Mouse (Mus musculus) intestine, postnatal 0 days (tissue): ENCODE data around the gene Tnfrsf9. TPM values are rescaled to one million over a fixed set of nuclear protein-coding genes. Genes with fewer than 3 reads are reported as not detected.
A peak's percentile ranks its signal among the peaks of the same experiment; 100 is the strongest.

Experiments
- ATAC-seq: fragments of 200-750 bp; cut with Nextera tagmentation; 2 replicates; pipeline ENCODE4 v1.8.0; 2017; ENCODE audit warnings: mild to moderate bottlenecking, moderate TSS enrichment, moderate library complexity
- H3K27ac ChIP-seq: fragments of 300-500 bp; sonication (generic); 2 replicates; pipeline ENCODE4 v1.5.1; 2014; ENCODE audit warnings: mild to moderate bottlenecking, low read depth, low read length, moderate library complexity
- H3K27me3 ChIP-seq: fragments of 300-500 bp; sonication (generic); replicated peaks from 2 replicates; pipeline ENCODE4 v1.6.1; 2014; ENCODE audit warnings: low read length, mixed read lengths; ENCODE audit not compliant: control insufficient read depth, insufficient read depth
- H3K36me3 ChIP-seq: fragments of 300-500 bp; sonication (generic); 2 replicates; pipeline ENCODE4 v1.6.1; 2014; ENCODE audit warnings: mild to moderate bottlenecking, moderate library complexity; ENCODE audit not compliant: control insufficient read depth, insufficient read depth
- H3K4me1 ChIP-seq: fragments of 300-500 bp; sonication (generic); replicated peaks from 2 replicates; pipeline ENCODE4 v1.6.1; 2014; ENCODE audit warnings: antibody characterized with exemption, low read length, mixed read lengths; ENCODE audit not compliant: control insufficient read depth, insufficient read depth
- H3K4me2 ChIP-seq: fragments of 300-500 bp; sonication (generic); replicated peaks from 2 replicates; pipeline ENCODE4 v1.6.1; 2014; ENCODE audit warnings: low read depth, mild to moderate bottlenecking, moderate library complexity
- H3K4me3 ChIP-seq: fragments of 300-500 bp; sonication (generic); 2 replicates; pipeline ENCODE4 v1.5.1; 2014; ENCODE audit warnings: low read depth, low read length
- H3K9ac ChIP-seq: fragments of 300-500 bp; sonication (generic); 2 replicates; pipeline ENCODE4 v1.6.1; 2014; ENCODE audit warnings: mild to moderate bottlenecking, low read depth, low read length
- H3K9me3 ChIP-seq: fragments of 300-500 bp; sonication (generic); 2 replicates; pipeline ENCODE4 v1.6.1; 2016; ENCODE audit warnings: mixed run types; ENCODE audit not compliant: control insufficient read depth
- CTCF ChIP-seq: sonication (generic); IDR thresholded peaks from 2 replicates; pipeline ENCODE4 v1.5.1; 2016; ENCODE audit warnings: low read depth, mild to moderate bottlenecking, control low read depth, antibody characterized with exemption, moderate library complexity
- WGBS: fragments of 180-500 bp; shearing (Covaris S2); extraction: QIAGEN DNeasy Blood & Tissue Kit; methylation state at CpG from one replicate; pipeline ENCODE4 v1.1.7; 2014; 5-methylcytosine and 5-hydroxymethylcytosine counted together
- polyA plus RNA-seq: library from polyadenylated mRNA; unstranded; fragments of >200 nt; fragmentation: Nextera tagmentation; extraction: Ambion mirVana; gene quantifications from 2 replicates; pipeline ENCODE4 v1.2.1, GENCODE M21; 2015

Tnfrsf9 gene
- polyA plus RNA-seq, 1 experiment from 2014 or later: 0.20 TPM

DNA sequence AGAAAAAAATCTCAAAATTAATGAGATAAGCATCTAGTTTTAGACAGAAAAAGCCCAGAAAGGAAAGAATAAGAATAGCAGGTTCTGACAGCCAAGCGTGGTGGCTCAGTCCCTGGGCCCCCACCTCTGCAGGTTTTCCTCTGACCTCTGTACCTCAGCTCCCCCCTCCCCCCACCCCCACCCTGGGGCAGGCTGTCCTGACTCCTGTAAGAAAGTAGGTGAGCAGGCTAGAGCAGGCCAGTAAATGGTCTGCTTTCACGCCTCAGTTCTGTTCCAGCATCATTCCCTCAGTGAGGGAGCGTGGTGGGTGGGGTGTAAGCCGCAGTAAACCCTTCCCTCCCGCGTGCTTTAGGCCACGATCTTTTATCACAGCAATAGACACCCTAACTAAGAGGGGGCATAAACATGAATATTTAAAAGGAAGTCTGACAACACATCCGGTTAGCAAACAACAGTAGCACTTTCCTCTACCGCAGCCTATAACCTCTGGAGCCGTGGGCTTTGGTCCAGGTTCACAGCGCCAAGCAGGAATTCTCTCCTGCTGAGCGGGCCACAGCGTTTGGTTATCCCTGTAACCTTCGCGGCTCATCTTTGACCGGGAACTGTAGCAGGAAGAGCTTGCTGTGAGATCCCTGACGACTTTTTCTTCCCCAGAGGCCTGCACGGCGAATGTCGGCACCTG, 24.9 kb upstream of the Tnfrsf9 start:
- peak overlapping the region; percentile 31; the same call in 1 of the 2 replicates for H3K9ac ChIP-seq
- peak; percentile 28; the same call in 1 of the 2 replicates for TF ChIP-seq CTCF

DNA sequence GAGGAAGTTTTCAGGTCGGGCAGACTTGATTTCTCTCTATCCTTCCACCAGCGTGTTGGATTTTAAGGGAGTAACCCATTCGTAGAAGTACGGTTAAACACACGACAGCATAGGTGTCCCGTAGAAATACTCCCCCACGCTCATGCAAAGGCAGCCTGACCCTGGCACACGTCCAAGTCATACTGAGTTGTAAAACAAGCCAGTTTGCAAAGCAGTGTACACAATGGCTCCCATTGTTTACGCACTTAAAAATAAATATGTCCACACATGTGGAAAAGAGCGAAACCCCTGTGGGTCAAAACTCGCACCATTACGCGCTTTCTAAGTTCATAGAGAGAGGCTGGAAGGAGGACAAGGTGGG, 24.4 kb upstream of the Tnfrsf9 start:
- Histone ChIP-seq H3K9me3 (no peaks in the 10 kb centered on the region), H3K4me3 (peak overlapping the region; percentile 24), H3K4me2 (peak overlapping the region; percentile 60), H3K27ac (peak overlapping the region; percentile 70), H3K4me1 (no peaks in the 10 kb centered on the region), H3K36me3 (no peaks in the 10 kb centered on the region), H3K27me3 (no peaks in the 10 kb centered on the region), H3K9ac (peak overlapping the region; percentile 31; the same call in 1 of the 2 replicates)
- TF ChIP-seq CTCF: no peak; the same call in 1 of the 2 replicates
- ATAC-seq: peak; percentile 69
- 11% methylated on average over 13 of the region's 13 CpGs for WGBS

More for the DNA sequence above, 24.9 kb upstream of the Tnfrsf9 start:
- Histone ChIP-seq H3K27me3 (no peaks in the 10 kb centered on the region), H3K4me2 (peak overlapping the region; percentile 60), H3K36me3 (no peaks in the 10 kb centered on the region), H3K4me3 (peak overlapping the region; percentile 24), H3K27ac (peak overlapping the region; percentile 70), H3K9me3 (no peaks in the 10 kb centered on the region), H3K4me1 (no peaks in the 10 kb centered on the region)
- ATAC-seq: peak; percentile 55
- 22% methylated on average over 20 of the region's 20 CpGs for WGBS

DNA sequence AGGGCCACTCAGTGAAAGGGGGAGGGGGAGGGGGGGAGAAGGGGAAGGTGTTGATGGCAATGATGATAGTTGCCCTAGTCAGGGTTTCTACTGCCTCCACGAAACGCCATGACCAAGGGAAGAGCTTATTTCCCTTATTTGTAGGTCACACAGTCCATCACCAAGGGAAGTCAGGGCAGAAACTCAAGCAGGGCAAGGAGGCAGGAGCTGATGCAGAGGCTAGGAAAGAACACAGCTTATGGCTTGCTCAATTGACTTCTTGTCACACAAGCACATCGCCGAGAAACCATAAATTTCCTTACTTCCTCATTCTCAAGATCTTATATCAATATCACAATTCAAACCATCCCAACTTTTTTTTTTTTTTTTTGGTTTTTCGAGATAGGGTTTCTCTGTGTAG, 23.1 kb upstream of the Tnfrsf9 start:
- Histone ChIP-seq H3K4me2 (no peak overlapping the region), H3K4me3 (no peak overlapping the region), H3K4me1 (no peaks in the 10 kb centered on the region), H3K27ac (no peak overlapping the region), H3K27me3 (no peaks in the 10 kb centered on the region), H3K36me3 (peaks cover 5% of the 10 kb centered on the region; the same call in 1 of the 2 replicates), H3K9ac (no peak overlapping the region), H3K9me3 (no peaks in the 10 kb centered on the region)
- no peak for TF ChIP-seq CTCF
- ATAC-seq: no peak
- WGBS: 44% methylated on average over 5 of the region's 5 CpGs

DNA sequence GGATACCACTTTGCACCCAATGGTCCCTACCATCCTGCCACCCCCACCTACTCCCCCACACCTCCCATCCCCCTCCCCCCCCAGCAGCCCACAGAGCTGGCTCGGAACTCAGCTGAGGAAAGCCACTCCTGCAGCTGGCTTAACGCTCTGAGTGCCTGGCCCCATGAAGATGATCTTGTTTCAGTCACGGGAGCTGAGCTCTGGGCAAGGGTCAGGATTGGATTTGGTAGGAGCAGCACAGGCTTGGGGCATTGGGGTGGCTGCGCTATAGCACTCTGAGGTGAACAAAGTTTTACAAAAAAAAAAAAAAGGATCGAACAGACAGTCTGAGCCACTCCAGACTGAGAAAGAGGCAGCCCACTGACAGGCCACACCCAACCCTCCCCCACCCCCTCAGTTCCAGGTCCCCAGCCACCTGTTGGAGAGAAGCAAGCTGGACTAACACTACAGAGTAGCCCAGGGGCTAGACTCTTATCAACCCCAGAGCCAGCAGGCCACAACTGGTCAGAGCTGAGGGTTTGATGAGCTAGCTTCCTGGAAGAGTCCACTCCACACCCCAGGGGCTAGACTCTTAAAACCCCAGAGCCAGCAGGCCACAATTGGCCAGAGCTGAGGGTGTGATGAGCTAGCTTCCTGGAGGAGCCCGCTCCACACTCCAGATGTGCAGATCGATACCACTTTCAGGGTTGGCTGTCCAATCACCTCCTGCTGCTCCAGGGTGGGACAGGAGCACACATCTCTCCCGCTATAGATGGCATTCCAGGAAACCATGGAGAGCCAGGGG, 19.5 kb upstream of the Tnfrsf9 start:
- no peaks in the 10 kb centered on the region for H3K4me1 ChIP-seq
- H3K36me3 ChIP-seq: peaks cover 36% of the 10 kb centered on the region
- H3K9me3 ChIP-seq: no peaks in the 10 kb centered on the region
- WGBS: 49% methylated on average over 8 of the region's 8 CpGs
- no peak overlapping the region for H3K27ac ChIP-seq
- no peak overlapping the region for H3K4me3 ChIP-seq
- peak; percentile 29; the same call in 1 of the 2 replicates for ATAC-seq
- H3K4me2 ChIP-seq: no peak overlapping the region
- TF ChIP-seq CTCF: no peak
- no peak overlapping the region for H3K9ac ChIP-seq
- no peaks in the 10 kb centered on the region for H3K27me3 ChIP-seq

DNA sequence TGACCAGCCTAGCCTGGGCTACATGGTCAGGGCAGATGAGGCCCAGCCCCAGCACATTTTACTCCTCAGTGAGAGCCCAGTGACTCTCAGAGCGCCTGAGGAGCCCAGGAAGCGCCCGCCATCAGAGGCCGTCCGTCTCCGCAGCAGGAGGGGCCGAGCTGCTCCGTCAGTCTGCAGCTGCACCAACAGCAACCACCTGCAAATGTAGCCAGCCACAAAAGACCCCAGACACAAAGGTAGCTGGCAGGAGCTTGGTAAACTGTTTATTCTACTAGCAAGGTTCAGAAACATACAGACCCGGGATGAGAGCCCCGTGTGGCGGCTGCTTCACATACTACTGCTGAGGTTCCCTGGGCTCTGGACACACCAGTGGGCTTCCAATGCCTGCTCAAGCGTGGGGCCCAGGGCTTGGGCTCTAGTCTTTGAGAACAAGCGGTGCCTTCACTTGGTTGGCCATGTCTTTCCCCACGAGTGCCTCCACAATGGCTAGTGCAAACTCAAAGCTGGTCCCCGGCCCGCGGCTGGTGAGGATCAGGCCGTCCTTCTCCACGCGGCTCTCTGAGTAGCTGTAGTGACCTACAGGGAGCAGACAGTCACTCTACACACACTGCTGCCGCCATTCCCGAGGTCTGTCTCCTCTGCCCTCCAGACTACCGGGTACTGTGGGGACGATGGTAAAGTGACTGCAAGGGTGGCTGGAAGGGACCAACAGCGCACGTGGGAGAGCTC, 17.3 kb upstream of the Tnfrsf9 start:
- H3K9me3 ChIP-seq: no peaks in the 10 kb centered on the region
- H3K4me2 ChIP-seq: no peak overlapping the region
- H3K36me3 ChIP-seq: peaks cover 51% of the 10 kb centered on the region
- 92% methylated on average over 26 of the region's 26 CpGs for WGBS
- no peak overlapping the region for H3K27ac ChIP-seq
- no peak overlapping the region for H3K4me3 ChIP-seq
- no peak overlapping the region for H3K9ac ChIP-seq
- no peak for ATAC-seq
- no peak for TF ChIP-seq CTCF
- no peaks in the 10 kb centered on the region for H3K4me1 ChIP-seq
- H3K27me3 ChIP-seq: no peaks in the 10 kb centered on the region
